Mouse (Mus musculus) naive thymus-derived CD4-positive, alpha-beta T cell, adult 2 months (primary cell): ENCODE measurements at regions not wholly inside any gene's neighbourhood (a gene's known extent, or its start where the extent isn't known, plus 50 kb on each side); places are given as distances from the start of the nearest gene placed in this dataset.
"Not testable (repeated sequence)": the region's sequence is repeated elsewhere in the genome, so short reads cannot be mapped to it uniquely, and the experiment has no call there.

ENCODE experiments used
- DNase-seq: peaks from one replicate; pipeline ENCODE4 v3.0.0-alpha.2; 2011; ENCODE audit warnings: low read depth

- no peak for DNase-seq
These were observed 176.5 kb downstream of the Tmx1 start for GRCm38 (mm10) chr12:70629371-70629770.

- no peak for DNase-seq
These were observed 178.4 kb downstream of the Tmx1 start for GRCm38 (mm10) chr12:70631281-70631680.

GRCm38 (mm10) chr12:70633194-70633593 lies 180.3 kb downstream of the Tmx1 start:
- DNase-seq: no peak

- no peak for DNase-seq
These were observed 180.9 kb downstream of the Tmx1 start for GRCm38 (mm10) chr12:70633622-70634365.

GRCm38 (mm10) chr12:70635997-70636396 lies 183.1 kb downstream of the Tmx1 start:
- no peak for DNase-seq

- DNase-seq: no peak
These were observed 185.1 kb upstream of the Frmd6 start for GRCm38 (mm10) chr12:70640186-70640585.

- no peak for DNase-seq
These were observed 180.4 kb upstream of the Frmd6 start for GRCm38 (mm10) chr12:70644910-70645309.

- DNase-seq: no peak
These were observed 179.9 kb upstream of the Frmd6 start for GRCm38 (mm10) chr12:70645407-70645806.

GRCm38 (mm10) chr12:70647516-70647915 lies 177.8 kb upstream of the Frmd6 start:
- DNase-seq: no peak

GRCm38 (mm10) chr12:70648179-70648811 lies 177.0 kb upstream of the Frmd6 start:
- no peak for DNase-seq

- no peak for DNase-seq
These were observed 176.5 kb upstream of the Frmd6 start for GRCm38 (mm10) chr12:70648812-70649188.

- DNase-seq: no peak
These were observed 175.6 kb upstream of the Frmd6 start for GRCm38 (mm10) chr12:70649691-70650090.

GRCm38 (mm10) chr12:70650470-70650869 lies 174.8 kb upstream of the Frmd6 start:
- DNase-seq: no peak

GRCm38 (mm10) chr12:70652751-70653150 lies 172.6 kb upstream of the Frmd6 start:
- DNase-seq: no peak

GRCm38 (mm10) chr12:70653971-70654370 lies 171.3 kb upstream of the Frmd6 start:
- no peak for DNase-seq

GRCm38 (mm10) chr12:70654546-70654945 lies 170.8 kb upstream of the Frmd6 start:
- DNase-seq: no peak

GRCm38 (mm10) chr12:70655411-70655811 lies 169.9 kb upstream of the Frmd6 start:
- DNase-seq: no peak

- no peak for DNase-seq
These were observed 169.3 kb upstream of the Frmd6 start for GRCm38 (mm10) chr12:70655900-70656544.

- no peak for DNase-seq
These were observed 168.4 kb upstream of the Frmd6 start for GRCm38 (mm10) chr12:70656805-70657492.

- DNase-seq: no peak
These were observed 167.9 kb upstream of the Frmd6 start for GRCm38 (mm10) chr12:70657493-70657810.

- no peak for DNase-seq
These were observed 167.2 kb upstream of the Frmd6 start for GRCm38 (mm10) chr12:70658106-70658505.

- DNase-seq: no peak
These were observed 164.9 kb upstream of the Frmd6 start for GRCm38 (mm10) chr12:70660388-70660787.

- DNase-seq: not testable (repeated sequence)
These were observed 157.2 kb upstream of the Frmd6 start for GRCm38 (mm10) chr12:70668158-70668557.
